In the genomic region with DNA sequence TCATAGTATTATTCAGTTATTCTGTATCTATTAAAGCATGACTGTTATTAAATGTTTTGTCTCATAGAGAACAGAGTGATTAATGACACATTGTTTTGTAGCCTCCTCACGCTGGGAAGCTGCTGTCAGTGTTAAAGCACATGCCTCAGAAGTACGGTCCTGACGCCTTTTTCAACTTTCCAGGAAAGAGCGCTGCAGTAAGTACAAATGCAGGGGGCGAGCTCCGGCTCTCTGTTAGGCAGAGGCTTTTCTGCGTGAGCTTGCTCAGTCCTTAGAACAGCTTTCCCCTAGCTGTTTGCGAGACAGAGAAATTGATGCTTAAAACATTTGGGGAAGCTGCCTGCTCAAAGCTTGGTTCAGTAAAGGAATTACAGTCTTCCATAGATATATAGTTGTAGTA, we compare ENCODE assay signal across 26 mouse cellular contexts.
A peak's percentile ranks its signal among the peaks of the same experiment; 100 is the strongest.
DNase-seq lines count a peak whose midpoint lies in the region; ATAC-seq and TF ChIP-seq lines count a peak whose summit lies in the region.
"Had no signal": no experiment of that assay in that cellular context is flagged by ENCODE, and none has a peak within 500 bp of the region (broad histone marks: within the 10 kb centered on the region; RNA-seq: fewer than 3 reads in every experiment).

No protein-coding gene starts in this region.

- TF ChIP-seq CTCF in lung, embryonic 14.5 days (IDR thresholded peaks at IDR 0.05; ENCODE audit: low read depth): no peak
- no peak for TF ChIP-seq CTCF in E14TG2a.4 (conservative IDR thresholded peaks at IDR 0.05; ENCODE audit: low read length)

- H3K27ac ChIP-seq in lung, embryonic 14.5 days (ENCODE audit: low read depth): no peak overlapping the region
- H3K27ac ChIP-seq: embryonic facial prominence, embryonic 13.5 days; forebrain, embryonic 12.5 days; heart, embryonic 10.5 days; hindbrain, embryonic 12.5 days had no signal

- no peaks in the 10 kb centered on the region for H3K9me3 ChIP-seq in lung, embryonic 14.5 days (ENCODE audit: low read depth, low read length)
- H3K9me3 ChIP-seq in E14TG2a.4 (ENCODE audit: low read length): no peaks in the 10 kb centered on the region
- H3K9me3 ChIP-seq: embryonic facial prominence, embryonic 13.5 days; forebrain, embryonic 12.5 days; G1E; heart, embryonic 10.5 days; hindbrain, embryonic 12.5 days had no signal

- no peak for ATAC-seq in lung, embryonic 14.5 days (ENCODE audit: insufficient read depth)
- ATAC-seq: activated CD4-positive, CD25-positive, alpha-beta regulatory T cell, adult 4 months; forebrain, embryonic 16.5 days; hindbrain, embryonic 16.5 days; inflammation-experienced regulatory T-cells, adult 6 months had no signal

- no peaks in the 10 kb centered on the region for H3K27me3 ChIP-seq in lung, embryonic 14.5 days (ENCODE audit: insufficient read depth, low read length)
- H3K27me3 ChIP-seq in E14TG2a.4 (ENCODE audit: insufficient read depth, low read length): no peaks in the 10 kb centered on the region
- H3K27me3 ChIP-seq: embryonic facial prominence, embryonic 13.5 days; forebrain, embryonic 12.5 days; hindbrain, embryonic 12.5 days had no signal

- H3K9ac ChIP-seq in lung, embryonic 14.5 days: no peak overlapping the region
- H3K9ac ChIP-seq: embryonic facial prominence, embryonic 13.5 days; forebrain, embryonic 12.5 days; hindbrain, embryonic 12.5 days had no signal

- no peaks in the 10 kb centered on the region for H3K36me3 ChIP-seq in lung, embryonic 14.5 days (ENCODE audit: insufficient read depth)
- no peaks in the 10 kb centered on the region for H3K36me3 ChIP-seq in E14TG2a.4 (ENCODE audit: insufficient read depth, low read length)
- H3K36me3 ChIP-seq: embryonic facial prominence, embryonic 13.5 days; forebrain, embryonic 12.5 days; hindbrain, embryonic 12.5 days had no signal

- H3K4me3 ChIP-seq in lung, embryonic 14.5 days (ENCODE audit: low read depth, low read length): no peak overlapping the region
- peak overlapping the region; percentile 51 for H3K4me3 ChIP-seq in E14TG2a.4 (replicated peaks; ENCODE audit: low read length)
- H3K4me3 ChIP-seq: embryonic facial prominence, embryonic 13.5 days; forebrain, embryonic 12.5 days; heart, embryonic 10.5 days; hindbrain, embryonic 12.5 days had no signal

- H3K4me1 ChIP-seq in lung, embryonic 14.5 days (ENCODE audit: insufficient read depth): no peaks in the 10 kb centered on the region
- no peaks in the 10 kb centered on the region for H3K4me1 ChIP-seq in E14TG2a.4 (replicated peaks; ENCODE audit: low read depth, low read length)
- H3K4me1 ChIP-seq: embryonic facial prominence, embryonic 13.5 days; forebrain, embryonic 12.5 days; hindbrain, embryonic 12.5 days had no signal

- 46% methylated on average over 8 of the region's 8 CpGs for WGBS in lung, embryonic 14.5 days

- DNase-seq in embryo, embryonic 11 days: peak; percentile 20
- DNase-seq in embryo, embryonic 9.5 days (ENCODE audit: extremely low spot score): no peak
- peak; percentile 32 for DNase-seq in lung, embryonic 14.5 days
- no peak for DNase-seq in lung, postnatal 36 days
- DNase-seq in R1 (ENCODE audit: low read depth, low spot score) (peak; percentile 60), liver (no peak)
- DNase-seq in thymus, postnatal 10 days (ENCODE audit: low spot score in 2 of 2): no peak
- DNase-seq: adrenal gland, adult 2 months; adrenal gland, postnatal 36 days; cerebellum, adult 11 months; cerebellum, adult 8-10 months; cerebellum, postnatal 25 days; gastrocnemius, postnatal 10 days; heart, adult 18-20 months; heart, postnatal 10 days; heart, postnatal 4 days had no signal

- no peak overlapping the region for H3K4me2 ChIP-seq in lung, embryonic 14.5 days
- H3K4me2 ChIP-seq: embryonic facial prominence, embryonic 13.5 days; forebrain, embryonic 12.5 days; hindbrain, embryonic 12.5 days had no signal

Comparison
In these comparisons a context has a peak if more than half of its experiments do, and no peak if none do; other contexts are left out.
1. DNase-seq: peak in embryo, embryonic 11 days (single experiment), lung, embryonic 14.5 days (single experiment) and R1 (single experiment); none in embryo, embryonic 9.5 days (single experiment), lung, postnatal 36 days (single experiment), thymus, postnatal 10 days (0 of 2) and liver (single experiment).